ENCODE assay signal across 19 mouse cellular contexts in genomic region chr5:142417876-142418275, GRCm38 (mm10). TPM values are rescaled to one million over a fixed set of nuclear protein-coding genes. Genes with fewer than 3 reads are reported as not detected.
DNase-seq lines count a peak whose midpoint lies in the region; ATAC-seq and TF ChIP-seq lines count a peak whose summit lies in the region.
"Had no signal": no experiment of that assay in that cellular context is flagged by ENCODE, and none has a peak within 500 bp of the region (broad histone marks: within the 10 kb centered on the region; RNA-seq: fewer than 3 reads in every experiment).

No protein-coding gene starts in this region.

- peaks cover 42% of the 10 kb centered on the region for H3K4me1 ChIP-seq in kidney, embryonic 14.5 days (ENCODE audit: control insufficient read depth, insufficient read depth, low read length)
- peaks cover 37% of the 10 kb centered on the region for H3K4me1 ChIP-seq in liver, adult 2 months (ENCODE audit: control insufficient read depth, insufficient read depth, low read length)
- peaks cover 44% of the 10 kb centered on the region for H3K4me1 ChIP-seq in liver, postnatal 0 days (ENCODE audit: insufficient read depth)

- DNase-seq in kidney, adult 11 months: peak; percentile 60
- DNase-seq in kidney, adult 9 months: peak; percentile 80
- DNase-seq in liver, adult 2 months (ENCODE audit: extremely low read depth, low read depth, low spot score): peak; percentile 96
- peak; percentile 46 for DNase-seq in liver, postnatal 0 days
- DNase-seq in left cerebral cortex, adult 2 months (ENCODE audit: extremely low spot score in 1 of 2, low spot score in 2 of 2): no peak
- DNase-seq in cerebellum, postnatal 10 days: no peak
- DNase-seq: adrenal gland, postnatal 36 days; cerebellum, adult 18-20 months; cerebellum, postnatal 36 days; gastrocnemius, postnatal 14 days; thymus, postnatal 14 days had no signal

- TF ChIP-seq EP300 in liver, postnatal 0 days (IDR thresholded peaks at IDR 0.05; ENCODE audit: low read depth): no peak

- no peak overlapping the region for H3K4me2 ChIP-seq in kidney, embryonic 14.5 days (replicated peaks; ENCODE audit: low read depth, low read length)
- H3K4me2 ChIP-seq in liver, postnatal 0 days (ENCODE audit: low read depth, low read length): peak overlapping the region; percentile 55
- H3K4me2 ChIP-seq: heart, embryonic 15.5 days; limb, embryonic 13.5 days; midbrain, embryonic 13.5 days had no signal

- no peak overlapping the region for H3K4me3 ChIP-seq in kidney, embryonic 14.5 days (ENCODE audit: low read length)
- no peak overlapping the region for H3K4me3 ChIP-seq in liver, adult 2 months (ENCODE audit: insufficient read depth, low read depth, low read length)
- H3K4me3 ChIP-seq in liver, postnatal 0 days (ENCODE audit: low read depth, low read length): no peak overlapping the region
- H3K4me3 ChIP-seq in left cerebral cortex, adult 2 months: no peak overlapping the region
- H3K4me3 ChIP-seq: heart, adult 2 months; heart, embryonic 15.5 days; limb, embryonic 13.5 days; midbrain, embryonic 13.5 days; myocyte had no signal

- no peak overlapping the region for H3K27ac ChIP-seq in kidney, embryonic 14.5 days (ENCODE audit: low read depth, low read length)
- peak overlapping the region; percentile 80 for H3K27ac ChIP-seq in liver, adult 2 months (replicated peaks; ENCODE audit: insufficient read depth, low read depth, low read length)
- peak overlapping the region; percentile 84 for H3K27ac ChIP-seq in liver, postnatal 0 days (ENCODE audit: low read depth)
- H3K27ac ChIP-seq in left cerebral cortex, adult 2 months: no peak overlapping the region
- H3K27ac ChIP-seq: heart, adult 2 months; heart, embryonic 15.5 days; kidney, postnatal 0 days; limb, embryonic 13.5 days; midbrain, embryonic 13.5 days had no signal

- intact Hi-C loops in left cerebral cortex, adult 2 months (cut with DNase I): no loop called here

- no peak overlapping the region for H3K9ac ChIP-seq in kidney, embryonic 14.5 days (ENCODE audit: low read depth, low read length)
- H3K9ac ChIP-seq in liver, adult 2 months (ENCODE audit: low read depth, low read length): no peak overlapping the region
- H3K9ac ChIP-seq in liver, postnatal 0 days (replicated peaks): no peak overlapping the region
- H3K9ac ChIP-seq: heart, embryonic 15.5 days; limb, embryonic 13.5 days; midbrain, embryonic 13.5 days had no signal

- H3K9me3 ChIP-seq in kidney, embryonic 14.5 days (ENCODE audit: control insufficient read depth, low read length): no peaks in the 10 kb centered on the region
- no peaks in the 10 kb centered on the region for H3K9me3 ChIP-seq in liver, postnatal 0 days (ENCODE audit: low read length)
- H3K9me3 ChIP-seq: heart, embryonic 15.5 days; limb, embryonic 13.5 days; midbrain, embryonic 13.5 days had no signal

- no peaks in the 10 kb centered on the region for H3K27me3 ChIP-seq in kidney, embryonic 14.5 days (ENCODE audit: control insufficient read depth, insufficient read depth, low read length)
- no peaks in the 10 kb centered on the region for H3K27me3 ChIP-seq in liver, adult 2 months (ENCODE audit: control insufficient read depth, insufficient read depth, low read length)
- H3K27me3 ChIP-seq in liver, postnatal 0 days (ENCODE audit: insufficient read depth, low read length): no peaks in the 10 kb centered on the region
- H3K27me3 ChIP-seq: CH12.LX; heart, embryonic 15.5 days; limb, embryonic 13.5 days; midbrain, embryonic 13.5 days had no signal

- no peak for TF ChIP-seq POLR2A in liver, adult 2 months (IDR thresholded peaks at IDR 0.05; ENCODE audit: extremely low read depth, insufficient read depth, low read length)

- WGBS in kidney, embryonic 14.5 days: 54% methylated on average over 9 of the region's 9 CpGs
- WGBS in liver, adult 2 months: 29% methylated on average over 9 of the region's 9 CpGs
- 65% methylated on average over 9 of the region's 9 CpGs for WGBS in liver, postnatal 0 days (ENCODE audit: insufficient replicate concordance)

- no peak for ATAC-seq in kidney, embryonic 14.5 days (ENCODE audit: low FRiP score, low TSS enrichment)
- ATAC-seq in liver, postnatal 0 days: peak; percentile 84
- ATAC-seq: midbrain, embryonic 13.5 days had no signal

- H3K36me3 ChIP-seq in kidney, embryonic 14.5 days (ENCODE audit: control insufficient read depth, insufficient read depth, low read length): peaks cover 16% of the 10 kb centered on the region; the same call in 1 of the 2 replicates
- H3K36me3 ChIP-seq in liver, adult 2 months (ENCODE audit: control insufficient read depth, insufficient read depth, low read length): no peaks in the 10 kb centered on the region
- peaks cover 10% of the 10 kb centered on the region for H3K36me3 ChIP-seq in liver, postnatal 0 days (replicated peaks; ENCODE audit: insufficient read depth, low read length)
- H3K36me3 ChIP-seq: heart, embryonic 15.5 days had no signal

- H3K79me2 ChIP-seq in liver, adult 2 months (ENCODE audit: control insufficient read depth, insufficient read depth, low read length): peaks cover 40% of the 10 kb centered on the region

- no peak for TF ChIP-seq CTCF in liver, adult 2 months (IDR thresholded peaks at IDR 0.05; ENCODE audit: low read depth, low read length)
- no peak for TF ChIP-seq CTCF in liver, postnatal 0 days (IDR thresholded peaks at IDR 0.05; ENCODE audit: low read depth)
- TF ChIP-seq CTCF in left cerebral cortex, adult 2 months (IDR thresholded peaks at IDR 0.05): no peak

RNA-seq across cellular contexts. Expression of gene Foxk1, which starts 16.6 kb away (rescaled TPM):
- polyA plus RNA-seq in kidney, embryonic 14.5 days (2014; fragmentation: Nextera tagmentation; extraction: Ambion mirVana): 4.4 and 6.5 TPM in 2 replicates
- 3.0 and 5.0 TPM in 2 replicates for total RNA-seq in liver, adult 2 months (2014; rRNA removed)
- 7.2 and 7.6 TPM in 2 replicates for polyA plus RNA-seq in liver, adult 2 months (2012; rRNA removed)
- 1.7 TPM in 2 replicates for polyA plus RNA-seq in liver, postnatal 0 days (2015; fragmentation: Nextera tagmentation; extraction: Ambion mirVana)
- total RNA-seq in left cerebral cortex, adult 2 months (2021): 10 to 100 TPM; 40.4 to 46.1 TPM

RNA-seq across cellular contexts. Expression of gene Ap5z1, which starts 45.9 kb away (rescaled TPM):
- polyA plus RNA-seq in kidney, embryonic 14.5 days (2014; fragmentation: Nextera tagmentation; extraction: Ambion mirVana): 7.2 and 10.1 TPM in 2 replicates
- total RNA-seq in liver, adult 2 months (2014; rRNA removed): 3.6 and 6.9 TPM in 2 replicates
- polyA plus RNA-seq in liver, adult 2 months (2012; rRNA removed): 23.3 and 24.9 TPM in 2 replicates
- polyA plus RNA-seq in liver, postnatal 0 days (2015; fragmentation: Nextera tagmentation; extraction: Ambion mirVana): 2.8 and 4.0 TPM in 2 replicates
- total RNA-seq in left cerebral cortex, adult 2 months (2021): 10 to 100 TPM; 22.2 to 22.6 TPM

Comparison
In these comparisons a context has a peak if more than half of its experiments do, and no peak if none do; other contexts are left out.
1. DNase-seq: peak in kidney, adult 11 months (single experiment), kidney, adult 9 months (single experiment), liver, adult 2 months (single experiment) and liver, postnatal 0 days (single experiment); none in left cerebral cortex, adult 2 months (0 of 2) and cerebellum, postnatal 10 days (0 of 2).
2. H3K27ac ChIP-seq: peak in liver, adult 2 months (single experiment) and liver, postnatal 0 days (single experiment); none in kidney, embryonic 14.5 days (single experiment) and left cerebral cortex, adult 2 months (single experiment).